Mouse (Mus musculus): Measurements from ENCODE around the gene Dcpp1. TPM values are rescaled to one million over a fixed set of nuclear protein-coding genes. Genes with fewer than 3 reads are reported as not detected.

Dcpp1 gene
- polyA plus RNA-seq (2014; fragmentation: Illumina TruSeq; extraction: RNeasy Lipid Tissue Mini Kit (QIAGEN cat#74804); ENCODE audit: low read depth, low replicate concordance): not detected

GRCm38 (mm10) chr17:23880576-23880975, at the start of gene Dcpp1, which contains the start of gene Dcpp2:
TSS of gene Dcpp1 (plus strand) at chr17:23880876.
TSS of gene Dcpp2 (plus strand) at chr17:23880880.

GRCm38 (mm10) chr17:23836006-23836575, 44.6 kb upstream of the Dcpp1 start, which contains the start of gene Prss33:
TSS of gene Prss33 (minus strand) at chr17:23836056.

GRCm38 (mm10) chr17:23843812-23844273, 36.8 kb upstream of the Dcpp1 start, which contains the start of the genes Prss32 and Prss41:
TSS of gene Prss32 (plus strand) at chr17:23843855.
TSS of gene Prss41 (minus strand) at chr17:23844172.

GRCm38 (mm10) chr17:23867756-23868155, 12.9 kb upstream of the Dcpp1 start, which contains the start of gene Prss21:
TSS of gene Prss21 (plus strand) at chr17:23868056.

GRCm38 (mm10) chr17:23917158-23917557, 36.5 kb downstream of the Dcpp1 start, which contains the start of gene Dcpp3:
TSS of gene Dcpp3 (plus strand) at chr17:23917458.

Other genes with a start within 250 kb of the Dcpp1 start
- gene Mmp25, start 235.6 kb upstream of the Dcpp1 start, polyA plus RNA-seq (2014; fragmentation: Illumina TruSeq; extraction: RNeasy Lipid Tissue Mini Kit (QIAGEN cat#74804); ENCODE audit: low read depth, low replicate concordance): 0.13 TPM
- 1.8 TPM for gene Bicdl2, start 220.4 kb upstream of the Dcpp1 start, polyA plus RNA-seq (2014; fragmentation: Illumina TruSeq; extraction: RNeasy Lipid Tissue Mini Kit (QIAGEN cat#74804); ENCODE audit: low read depth, low replicate concordance)
- gene Hcfc1r1, start 207.3 kb upstream of the Dcpp1 start, polyA plus RNA-seq (2014; fragmentation: Illumina TruSeq; extraction: RNeasy Lipid Tissue Mini Kit (QIAGEN cat#74804); ENCODE audit: low read depth, low replicate concordance): 7.9 TPM
- 1.4 TPM for gene Thoc6, start 207.0 kb upstream of the Dcpp1 start, polyA plus RNA-seq (2014; fragmentation: Illumina TruSeq; extraction: RNeasy Lipid Tissue Mini Kit (QIAGEN cat#74804); ENCODE audit: low read depth, low replicate concordance)
- gene Tnfrsf12a, start 203.4 kb upstream of the Dcpp1 start, polyA plus RNA-seq (2014; fragmentation: Illumina TruSeq; extraction: RNeasy Lipid Tissue Mini Kit (QIAGEN cat#74804); ENCODE audit: low read depth, low replicate concordance): 0.88 TPM
- not detected for gene Cldn6, start 201.6 kb upstream of the Dcpp1 start, polyA plus RNA-seq (2014; fragmentation: Illumina TruSeq; extraction: RNeasy Lipid Tissue Mini Kit (QIAGEN cat#74804); ENCODE audit: low read depth, low replicate concordance)
- not detected for gene Cldn9, start 196.8 kb upstream of the Dcpp1 start, polyA plus RNA-seq (2014; fragmentation: Illumina TruSeq; extraction: RNeasy Lipid Tissue Mini Kit (QIAGEN cat#74804); ENCODE audit: low read depth, low replicate concordance)
- not detected for gene 1520401A03Rik, start 158.1 kb upstream of the Dcpp1 start, polyA plus RNA-seq (2014; fragmentation: Illumina TruSeq; extraction: RNeasy Lipid Tissue Mini Kit (QIAGEN cat#74804); ENCODE audit: low read depth, low replicate concordance)
- gene Pkmyt1, start 154.5 kb upstream of the Dcpp1 start, polyA plus RNA-seq (2014; fragmentation: Illumina TruSeq; extraction: RNeasy Lipid Tissue Mini Kit (QIAGEN cat#74804); ENCODE audit: low read depth, low replicate concordance): 2.1 TPM
- 20.3 TPM for gene Paqr4, start 140.0 kb upstream of the Dcpp1 start, polyA plus RNA-seq (2014; fragmentation: Illumina TruSeq; extraction: RNeasy Lipid Tissue Mini Kit (QIAGEN cat#74804); ENCODE audit: low read depth, low replicate concordance)
- 0.41 TPM for gene Kremen2, start 135.0 kb upstream of the Dcpp1 start, polyA plus RNA-seq (2014; fragmentation: Illumina TruSeq; extraction: RNeasy Lipid Tissue Mini Kit (QIAGEN cat#74804); ENCODE audit: low read depth, low replicate concordance)
- gene Flywch1, start 109.3 kb upstream of the Dcpp1 start, polyA plus RNA-seq (2014; fragmentation: Illumina TruSeq; extraction: RNeasy Lipid Tissue Mini Kit (QIAGEN cat#74804); ENCODE audit: low read depth, low replicate concordance): 1.2 TPM
- gene Flywch2, start 94.8 kb upstream of the Dcpp1 start, polyA plus RNA-seq (2014; fragmentation: Illumina TruSeq; extraction: RNeasy Lipid Tissue Mini Kit (QIAGEN cat#74804); ENCODE audit: low read depth, low replicate concordance): 1.5 TPM
- 275 TPM for gene Srrm2, start 90.3 kb upstream of the Dcpp1 start, polyA plus RNA-seq (2014; fragmentation: Illumina TruSeq; extraction: RNeasy Lipid Tissue Mini Kit (QIAGEN cat#74804); ENCODE audit: low read depth, low replicate concordance)
- 15.1 TPM for gene Elob, start 51.7 kb upstream of the Dcpp1 start, polyA plus RNA-seq (2014; fragmentation: Illumina TruSeq; extraction: RNeasy Lipid Tissue Mini Kit (QIAGEN cat#74804); ENCODE audit: low read depth, low replicate concordance)
- not detected for gene Prss33, start 44.8 kb upstream of the Dcpp1 start, polyA plus RNA-seq (2014; fragmentation: Illumina TruSeq; extraction: RNeasy Lipid Tissue Mini Kit (QIAGEN cat#74804); ENCODE audit: low read depth, low replicate concordance)
- gene Prss32, start 37.0 kb upstream of the Dcpp1 start, polyA plus RNA-seq (2014; fragmentation: Illumina TruSeq; extraction: RNeasy Lipid Tissue Mini Kit (QIAGEN cat#74804); ENCODE audit: low read depth, low replicate concordance): 115 TPM
- gene Prss41, start 36.7 kb upstream of the Dcpp1 start, polyA plus RNA-seq (2014; fragmentation: Illumina TruSeq; extraction: RNeasy Lipid Tissue Mini Kit (QIAGEN cat#74804); ENCODE audit: low read depth, low replicate concordance): 1.9 TPM
- gene Prss21, start 12.8 kb upstream of the Dcpp1 start, polyA plus RNA-seq (2014; fragmentation: Illumina TruSeq; extraction: RNeasy Lipid Tissue Mini Kit (QIAGEN cat#74804); ENCODE audit: low read depth, low replicate concordance): not detected
- not detected for gene Dcpp2, start within 50 bp of the Dcpp1 start, polyA plus RNA-seq (2014; fragmentation: Illumina TruSeq; extraction: RNeasy Lipid Tissue Mini Kit (QIAGEN cat#74804); ENCODE audit: low read depth, low replicate concordance)
- not detected for gene Dcpp3, start 36.6 kb downstream of the Dcpp1 start, polyA plus RNA-seq (2014; fragmentation: Illumina TruSeq; extraction: RNeasy Lipid Tissue Mini Kit (QIAGEN cat#74804); ENCODE audit: low read depth, low replicate concordance)
- gene Sbp, start 60.8 kb downstream of the Dcpp1 start, polyA plus RNA-seq (2014; fragmentation: Illumina TruSeq; extraction: RNeasy Lipid Tissue Mini Kit (QIAGEN cat#74804); ENCODE audit: low read depth, low replicate concordance): not detected
- gene Sbpl, start 74.4 kb downstream of the Dcpp1 start, polyA plus RNA-seq (2014; fragmentation: Illumina TruSeq; extraction: RNeasy Lipid Tissue Mini Kit (QIAGEN cat#74804); ENCODE audit: low read depth, low replicate concordance): not detected
- 32.7 TPM for gene Prss30, start 99.7 kb downstream of the Dcpp1 start, polyA plus RNA-seq (2014; fragmentation: Illumina TruSeq; extraction: RNeasy Lipid Tissue Mini Kit (QIAGEN cat#74804); ENCODE audit: low read depth, low replicate concordance)
- gene Prss22, start 117.2 kb downstream of the Dcpp1 start, polyA plus RNA-seq (2014; fragmentation: Illumina TruSeq; extraction: RNeasy Lipid Tissue Mini Kit (QIAGEN cat#74804); ENCODE audit: low read depth, low replicate concordance): not detected
- not detected for gene Prss27, start 157.3 kb downstream of the Dcpp1 start, polyA plus RNA-seq (2014; fragmentation: Illumina TruSeq; extraction: RNeasy Lipid Tissue Mini Kit (QIAGEN cat#74804); ENCODE audit: low read depth, low replicate concordance)
- 96.7 TPM for gene Kctd5, start 192.6 kb downstream of the Dcpp1 start, polyA plus RNA-seq (2014; fragmentation: Illumina TruSeq; extraction: RNeasy Lipid Tissue Mini Kit (QIAGEN cat#74804); ENCODE audit: low read depth, low replicate concordance)